Mouse (Mus musculus): ENCODE measurements around the gene Cnot9.
"Not testable (repeated sequence)": the region's sequence is repeated elsewhere in the genome, so short reads cannot be mapped to it uniquely, and the experiment has no call there.

The Cnot9 gene

GRCm38 (mm10) chr1:74505721-74506464 lies at the start of gene Cnot9:
Gene Cnot9 (plus strand): TSS chr1:74506058.
- DNase-seq (ENCODE audit: low spot score in 2 of 2), result peak; percentile 100

DNA sequence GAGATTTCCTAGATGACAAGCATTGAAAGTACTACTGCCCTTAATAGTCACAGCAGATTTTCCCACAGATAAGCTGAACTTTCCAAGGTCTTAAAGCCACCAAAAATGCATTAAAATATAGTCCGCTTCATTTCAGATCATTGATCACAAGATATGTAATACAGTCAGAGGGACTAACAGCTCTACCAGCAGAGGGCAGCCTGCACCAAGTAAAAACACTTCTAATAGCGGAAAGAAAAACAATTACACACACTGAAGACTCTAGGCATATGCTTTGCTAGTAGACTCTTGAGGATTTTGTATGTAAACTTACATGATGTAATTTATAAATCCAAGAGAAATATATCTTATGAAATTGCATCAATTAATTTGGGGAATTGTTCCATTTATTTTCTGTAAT lies 45.6 kb upstream of the Cnot9 start:
- no peak for DNase-seq (ENCODE audit: low spot score in 2 of 2)

- no peak for DNase-seq (ENCODE audit: low spot score in 2 of 2)
These were observed 20.1 kb upstream of the Cnot9 start for GRCm38 (mm10) chr1:74485792-74486191.

DNA sequence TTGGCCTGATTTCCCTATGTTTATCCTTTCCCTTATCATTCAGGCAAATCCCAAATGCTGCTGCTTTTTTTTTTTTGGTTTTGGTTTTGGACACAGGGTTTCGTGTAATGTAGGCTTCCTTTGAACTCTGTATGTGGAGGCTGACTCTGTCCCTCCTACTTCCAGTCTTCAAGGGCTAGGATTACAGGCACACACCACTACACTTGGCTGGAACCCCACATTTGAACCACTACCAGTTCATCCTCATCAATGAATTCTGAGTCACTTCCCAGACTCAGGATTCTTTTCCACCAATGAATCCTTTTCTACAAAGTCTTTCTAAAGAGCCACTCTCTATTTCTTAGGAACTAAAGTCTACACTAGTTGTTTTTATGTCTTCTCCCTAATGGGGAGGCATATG lies 4.8 kb upstream of the Cnot9 start:
- no peak for DNase-seq (ENCODE audit: low spot score in 2 of 2)

- DNase-seq (ENCODE audit: low spot score in 2 of 2), result no peak
These were observed 501 bp upstream of the Cnot9 start for GRCm38 (mm10) chr1:74505393-74505720.

DNA sequence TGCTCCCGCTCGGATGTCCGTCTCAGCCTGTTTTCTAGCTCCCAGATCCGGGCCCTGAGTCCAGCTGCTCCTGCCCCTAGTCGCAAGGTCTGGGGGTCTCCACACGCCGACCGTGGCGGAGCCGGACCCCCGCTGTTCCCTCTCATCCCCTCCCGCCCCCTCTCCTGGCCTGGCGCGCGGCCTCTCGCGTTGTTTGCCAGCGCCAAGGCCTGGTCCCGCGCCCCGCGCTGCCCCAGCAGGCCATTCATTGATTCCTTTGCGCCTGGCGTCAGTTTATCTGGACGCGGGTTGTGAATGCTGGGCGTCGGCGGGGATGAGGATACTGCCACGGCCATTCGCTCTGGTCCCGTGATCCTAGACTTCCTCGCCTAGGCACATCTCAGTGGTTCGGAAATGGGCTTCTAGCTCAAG lies 618 bp downstream of the Cnot9 start:
- peak in 1 of 2 experiments; percentile 69 for DNase-seq (ENCODE audit: low spot score in 2 of 2)

- no peak for DNase-seq (ENCODE audit: low spot score in 2 of 2)
These were observed 1.9 kb downstream of the Cnot9 start for GRCm38 (mm10) chr1:74507780-74508179.

GRCm38 (mm10) chr1:74511306-74511705 lies 5.4 kb downstream of the Cnot9 start:
- DNase-seq (ENCODE audit: low spot score in 2 of 2), result no peak

DNA sequence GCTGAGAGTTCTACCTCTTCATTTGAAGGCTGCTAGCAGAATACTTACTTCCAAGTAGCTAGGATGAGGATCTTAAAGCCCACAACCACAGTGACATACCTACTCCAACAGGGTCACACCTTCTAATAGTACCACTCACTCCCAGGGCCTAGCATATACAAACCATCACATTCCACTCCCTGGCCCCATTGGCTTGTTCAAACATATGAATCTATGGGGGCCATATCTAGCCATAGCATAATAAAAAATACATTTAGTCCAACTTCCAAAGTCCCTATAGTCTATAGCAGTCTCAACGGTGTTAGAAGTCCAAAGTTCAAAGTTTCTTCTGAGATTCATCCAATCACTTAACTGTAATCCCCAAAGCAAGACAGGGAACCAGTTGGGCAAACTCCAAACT lies 7.1 kb downstream of the Cnot9 start:
- not testable (repeated sequence) for DNase-seq (ENCODE audit: low spot score in 2 of 2)

DNA sequence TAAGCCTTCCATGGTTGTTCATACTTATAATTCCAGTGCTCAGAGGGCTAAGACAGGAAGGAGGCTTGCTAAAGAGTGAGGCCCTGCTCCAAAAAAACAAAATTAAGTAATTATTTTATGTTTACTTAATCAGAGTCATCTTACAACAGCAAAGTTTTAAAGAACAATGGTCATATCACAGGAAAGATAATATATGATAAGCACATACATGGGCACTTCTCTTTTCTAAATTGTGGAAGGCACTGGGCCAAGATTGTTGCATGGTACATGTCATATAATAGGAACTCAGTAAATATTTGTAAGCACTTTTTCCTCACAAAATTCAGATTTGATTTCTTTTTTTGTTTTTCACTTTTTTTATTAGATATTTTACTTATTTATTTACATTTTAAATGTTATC lies 14.0 kb downstream of the Cnot9 start:
- DNase-seq (ENCODE audit: low spot score in 2 of 2), result no peak

DNA sequence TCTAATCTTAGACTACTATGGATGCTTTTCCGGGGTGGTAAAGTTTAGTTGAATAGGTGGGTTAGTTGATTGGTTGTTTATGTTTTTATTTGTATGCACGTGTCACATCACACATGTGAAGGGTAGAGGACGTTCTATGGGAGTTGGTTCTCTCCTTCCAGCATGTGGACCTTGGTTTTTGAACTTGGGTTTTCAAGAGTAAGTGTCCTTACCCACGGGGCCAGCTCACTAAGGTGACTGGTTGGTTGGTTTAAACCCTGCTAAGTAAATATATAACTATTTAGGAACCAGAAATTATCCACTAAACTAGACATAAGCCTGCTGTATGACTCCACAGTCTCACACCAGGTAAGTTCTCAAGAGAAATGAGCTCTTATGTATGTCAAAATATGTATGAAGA lies 18.9 kb downstream of the Cnot9 start:
- DNase-seq (ENCODE audit: low spot score in 2 of 2), result no peak

DNA sequence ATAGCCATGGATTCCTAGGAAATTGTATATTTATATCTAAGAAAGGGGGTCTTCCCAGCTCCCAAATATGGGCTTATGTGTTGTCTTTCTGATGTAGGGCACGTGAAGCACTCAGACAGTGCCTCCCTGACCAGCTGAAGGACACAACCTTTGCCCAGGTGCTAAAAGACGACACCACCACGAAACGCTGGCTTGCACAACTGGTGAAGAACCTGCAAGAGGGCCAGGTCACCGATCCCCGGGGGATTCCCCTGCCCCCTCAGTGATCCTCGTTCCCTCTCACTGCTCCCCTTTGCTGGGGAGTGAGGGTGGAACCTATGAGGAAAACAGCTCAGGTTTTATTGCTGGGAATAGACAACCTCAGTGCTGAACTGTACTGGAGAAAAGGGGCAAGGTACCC lies 22.7 kb downstream of the Cnot9 start:
- DNase-seq (ENCODE audit: low spot score in 2 of 2), result no peak

GRCm38 (mm10) chr1:74538650-74539049 lies 32.8 kb downstream of the Cnot9 start:
- no peak for DNase-seq (ENCODE audit: low spot score in 2 of 2)

- no peak for DNase-seq (ENCODE audit: low spot score in 2 of 2)
These were observed 36.6 kb downstream of the Cnot9 start, which contains the start of gene Plcd4 for GRCm38 (mm10) chr1:74542451-74542961. Gene Plcd4 (plus strand): TSS chr1:74542888.

GRCm38 (mm10) chr1:74544184-74544583 lies 38.3 kb downstream of the Cnot9 start, which contains the start of gene Usp37:
Gene Usp37 (minus strand): TSS chr1:74544284.
- no peak for DNase-seq (ENCODE audit: low spot score in 2 of 2)

GRCm38 (mm10) chr1:74559061-74559460 lies 53.2 kb downstream of the Cnot9 start:
- no peak for DNase-seq (ENCODE audit: low spot score in 2 of 2)

- DNase-seq (ENCODE audit: low spot score in 2 of 2), result no peak
These were observed 60.0 kb downstream of the Cnot9 start for GRCm38 (mm10) chr1:74565834-74566233.

- no peak for DNase-seq (ENCODE audit: low spot score in 2 of 2)
These were observed 64.2 kb downstream of the Cnot9 start for GRCm38 (mm10) chr1:74569739-74570719.
